Mouse (Mus musculus): ENCODE data around the gene Gpr137c. TPM values are rescaled to one million over a fixed set of nuclear protein-coding genes. Genes with fewer than 3 reads are reported as not detected.

The Gpr137c gene
- polyA plus RNA-seq, 1 experiment from 2014 or later, result 3.5 TPM

GRCm38 (mm10) chr14:45251548-45252076 lies 32.1 kb downstream of the Gpr137c start:
- Histone ChIP-seq H3K4me2 (ENCODE audit: low read depth, low read length) (no peak overlapping the region), H3K36me3 (ENCODE audit: control insufficient read depth, insufficient read depth, low read length) (no peaks in the 10 kb centered on the region), H3K4me1 (ENCODE audit: control insufficient read depth, insufficient read depth, low read length) (no peaks in the 10 kb centered on the region), H3K4me3 (ENCODE audit: low read depth, low read length) (no peak overlapping the region), H3K27me3 (replicated peaks; ENCODE audit: control insufficient read depth, insufficient read depth, low read length) (no peaks in the 10 kb centered on the region), H3K9me3 (ENCODE audit: control insufficient read depth, low read length) (no peaks in the 10 kb centered on the region), H3K9ac (ENCODE audit: low read depth, low read length) (no peak overlapping the region), H3K27ac (replicated peaks; ENCODE audit: low read depth, low read length) (no peak overlapping the region)
- ATAC-seq (ENCODE audit: low read depth) (no peak), DNase-seq (ENCODE audit: low spot score) (no peak)
- WGBS, result 86% methylated on average over 4 of the region's 4 CpGs

GRCm38 (mm10) chr14:45263831-45264592 lies 44.5 kb downstream of the Gpr137c start:
- ATAC-seq (ENCODE audit: low read depth) (no peak), DNase-seq (ENCODE audit: low spot score) (no peak)
- H3K36me3 ChIP-seq (ENCODE audit: control insufficient read depth, insufficient read depth, low read length), result no peaks in the 10 kb centered on the region; the same call in 1 of the 2 replicates
- 76% methylated on average over 3 of the region's 3 CpGs for WGBS
- H3K4me3 ChIP-seq (ENCODE audit: low read depth, low read length), result no peak overlapping the region
- H3K9me3 ChIP-seq (ENCODE audit: control insufficient read depth, low read length), result peaks cover 8% of the 10 kb centered on the region; the same call in 1 of the 2 replicates
- no peak overlapping the region for H3K27ac ChIP-seq (replicated peaks; ENCODE audit: low read depth, low read length)
- no peak overlapping the region for H3K9ac ChIP-seq (ENCODE audit: low read depth, low read length)
- no peaks in the 10 kb centered on the region for H3K27me3 ChIP-seq (replicated peaks; ENCODE audit: control insufficient read depth, insufficient read depth, low read length)
- no peak overlapping the region for H3K4me2 ChIP-seq (ENCODE audit: low read depth, low read length)
- H3K4me1 ChIP-seq (ENCODE audit: control insufficient read depth, insufficient read depth, low read length), result no peaks in the 10 kb centered on the region

- H3K4me3 ChIP-seq (ENCODE audit: low read depth, low read length), result no peak overlapping the region
- DNase-seq (ENCODE audit: low spot score), result no peak
- H3K27ac ChIP-seq (replicated peaks; ENCODE audit: low read depth, low read length), result no peak overlapping the region
- H3K36me3 ChIP-seq (ENCODE audit: control insufficient read depth, insufficient read depth, low read length), result peaks cover 4% of the 10 kb centered on the region; the same call in 1 of the 2 replicates
- no peaks in the 10 kb centered on the region for H3K4me1 ChIP-seq (ENCODE audit: control insufficient read depth, insufficient read depth, low read length)
- H3K4me2 ChIP-seq (ENCODE audit: low read depth, low read length), result no peak overlapping the region
- ATAC-seq (ENCODE audit: low read depth), result no peak
- whole genome bisulfite sequencing, result 79% methylated on average over 6 of the region's 6 CpGs
- H3K9ac ChIP-seq (ENCODE audit: low read depth, low read length), result no peak overlapping the region
- H3K9me3 ChIP-seq (ENCODE audit: control insufficient read depth, low read length), result no peaks in the 10 kb centered on the region
- H3K27me3 ChIP-seq (replicated peaks; ENCODE audit: control insufficient read depth, insufficient read depth, low read length), result no peaks in the 10 kb centered on the region
Observed at GRCm38 (mm10) chr14:45275816-45276215, 56.3 kb downstream of the Gpr137c start.

- Histone ChIP-seq H3K9me3 (ENCODE audit: control insufficient read depth, low read length) (no peaks in the 10 kb centered on the region), H3K4me1 (ENCODE audit: control insufficient read depth, insufficient read depth, low read length) (no peaks in the 10 kb centered on the region), H3K9ac (ENCODE audit: low read depth, low read length) (no peak overlapping the region), H3K4me2 (ENCODE audit: low read depth, low read length) (no peak overlapping the region), H3K27me3 (replicated peaks; ENCODE audit: control insufficient read depth, insufficient read depth, low read length) (no peaks in the 10 kb centered on the region), H3K27ac (replicated peaks; ENCODE audit: low read depth, low read length) (no peak overlapping the region), H3K36me3 (ENCODE audit: control insufficient read depth, insufficient read depth, low read length) (peaks cover 12% of the 10 kb centered on the region; the same call in 1 of the 2 replicates), H3K4me3 (ENCODE audit: low read depth, low read length) (no peak overlapping the region)
- no peak for DNase-seq (ENCODE audit: low spot score)
- ATAC-seq (ENCODE audit: low read depth), result no peak
- 88% methylated on average over 3 of the region's 3 CpGs for WGBS
Observed at GRCm38 (mm10) chr14:45282066-45282465, 62.5 kb downstream of the Gpr137c start.

- DNase-seq (ENCODE audit: low spot score) (no peak), ATAC-seq (ENCODE audit: low read depth) (no peak)
- Histone ChIP-seq H3K36me3 (ENCODE audit: control insufficient read depth, insufficient read depth, low read length) (peaks cover 49% of the 10 kb centered on the region), H3K4me2 (ENCODE audit: low read depth, low read length) (no peak overlapping the region), H3K4me1 (ENCODE audit: control insufficient read depth, insufficient read depth, low read length) (no peaks in the 10 kb centered on the region), H3K9ac (ENCODE audit: low read depth, low read length) (no peak overlapping the region), H3K27ac (replicated peaks; ENCODE audit: low read depth, low read length) (no peak overlapping the region), H3K9me3 (ENCODE audit: control insufficient read depth, low read length) (no peaks in the 10 kb centered on the region), H3K4me3 (ENCODE audit: low read depth, low read length) (no peak overlapping the region), H3K27me3 (replicated peaks; ENCODE audit: control insufficient read depth, insufficient read depth, low read length) (no peaks in the 10 kb centered on the region)
- WGBS, result 55% methylated on average over 4 of the region's 4 CpGs
Observed at GRCm38 (mm10) chr14:45291608-45292007, 72.1 kb downstream of the Gpr137c start.

GRCm38 (mm10) chr14:45303939-45304338 lies 84.4 kb downstream of the Gpr137c start:
- DNase-seq (ENCODE audit: low spot score), result no peak
- 65% methylated on average over 4 of the region's 4 CpGs for WGBS
- H3K4me1 ChIP-seq (ENCODE audit: control insufficient read depth, insufficient read depth, low read length), result no peaks in the 10 kb centered on the region
- peaks cover 38% of the 10 kb centered on the region for H3K36me3 ChIP-seq (ENCODE audit: control insufficient read depth, insufficient read depth, low read length)
- H3K4me3 ChIP-seq (ENCODE audit: low read depth, low read length), result no peak overlapping the region
- no peak overlapping the region for H3K9ac ChIP-seq (ENCODE audit: low read depth, low read length)
- H3K4me2 ChIP-seq (ENCODE audit: low read depth, low read length), result no peak overlapping the region
- no peak for ATAC-seq (ENCODE audit: low read depth)
- no peak overlapping the region for H3K27ac ChIP-seq (replicated peaks; ENCODE audit: low read depth, low read length)
- no peaks in the 10 kb centered on the region for H3K27me3 ChIP-seq (replicated peaks; ENCODE audit: control insufficient read depth, insufficient read depth, low read length)
- H3K9me3 ChIP-seq (ENCODE audit: control insufficient read depth, low read length), result no peaks in the 10 kb centered on the region

- peaks cover 33% of the 10 kb centered on the region for H3K36me3 ChIP-seq (ENCODE audit: control insufficient read depth, insufficient read depth, low read length)
- 71% methylated on average over 4 of the region's 4 CpGs for WGBS
Observed at GRCm38 (mm10) chr14:45304389-45304788, 84.9 kb downstream of the Gpr137c start.

GRCm38 (mm10) chr14:45305852-45306251 lies 86.3 kb downstream of the Gpr137c start:
- H3K9ac ChIP-seq (ENCODE audit: low read depth, low read length), result no peak overlapping the region
- WGBS, result 90% methylated on average over 5 of the region's 5 CpGs

More at GRCm38 (mm10) chr14:45304389-45304788, 84.9 kb downstream of the Gpr137c start:
- H3K9ac ChIP-seq (ENCODE audit: low read depth, low read length), result no peak overlapping the region
- no peak for DNase-seq (ENCODE audit: low spot score)
- no peak overlapping the region for H3K4me2 ChIP-seq (ENCODE audit: low read depth, low read length)
- H3K27me3 ChIP-seq (replicated peaks; ENCODE audit: control insufficient read depth, insufficient read depth, low read length), result no peaks in the 10 kb centered on the region
- no peak overlapping the region for H3K4me3 ChIP-seq (ENCODE audit: low read depth, low read length)
- H3K9me3 ChIP-seq (ENCODE audit: control insufficient read depth, low read length), result no peaks in the 10 kb centered on the region
- no peak overlapping the region for H3K27ac ChIP-seq (replicated peaks; ENCODE audit: low read depth, low read length)
- H3K4me1 ChIP-seq (ENCODE audit: control insufficient read depth, insufficient read depth, low read length), result no peaks in the 10 kb centered on the region
- ATAC-seq (ENCODE audit: low read depth), result no peak

More at GRCm38 (mm10) chr14:45305852-45306251, 86.3 kb downstream of the Gpr137c start:
- H3K4me3 ChIP-seq (ENCODE audit: low read depth, low read length), result no peak overlapping the region
- H3K4me2 ChIP-seq (ENCODE audit: low read depth, low read length), result no peak overlapping the region
- ATAC-seq (ENCODE audit: low read depth) (no peak), DNase-seq (ENCODE audit: low spot score) (no peak)
- H3K27ac ChIP-seq (replicated peaks; ENCODE audit: low read depth, low read length), result no peak overlapping the region
- H3K9me3 ChIP-seq (ENCODE audit: control insufficient read depth, low read length), result no peaks in the 10 kb centered on the region
- H3K36me3 ChIP-seq (ENCODE audit: control insufficient read depth, insufficient read depth, low read length), result peaks cover 20% of the 10 kb centered on the region
- no peaks in the 10 kb centered on the region for H3K27me3 ChIP-seq (replicated peaks; ENCODE audit: control insufficient read depth, insufficient read depth, low read length)
- no peaks in the 10 kb centered on the region for H3K4me1 ChIP-seq (ENCODE audit: control insufficient read depth, insufficient read depth, low read length)

Data from embryonic facial prominence, embryonic 14.5 days (tissue).